Mouse (Mus musculus): Measurements from ENCODE around the gene Tfap2d.

- TF ChIP-seq CTCF (conservative IDR thresholded peaks at IDR 0.05; ENCODE audit: low read length) (peak; percentile 92), NANOG (IDR thresholded peaks at IDR 0.05; ENCODE audit: borderline replicate concordance, low read length) (no peak), POU5F1 (IDR thresholded peaks at IDR 0.05; ENCODE audit: borderline replicate concordance, low read length) (no peak)
These were observed 102.8 kb downstream of the Tfap2d start for GRCm38 (mm10) chr1:19205649-19206048.
